Mouse (Mus musculus): ENCODE measurements around the gene Defb5. TPM values are rescaled to one million over a fixed set of nuclear protein-coding genes. Genes with fewer than 3 reads are reported as not detected.

The Defb5 gene
- total and polyA plus RNA-seq, 2 experiments from 2014 or later, result not detected

Other genes with a start within 250 kb of the Defb5 start
- not detected in 2 replicates for gene Defb38, start 221.0 kb upstream of the Defb5 start, total RNA-seq (2014; rRNA removed; ENCODE audit: low replicate concordance)
- not detected in 2 replicates for gene Defb38, start 221.0 kb upstream of the Defb5 start, polyA plus RNA-seq (2015; fragmentation: Nextera tagmentation; extraction: Ambion mirVana)
- not detected in 2 replicates for gene Defb39, start 182.8 kb upstream of the Defb5 start, total RNA-seq (2014; rRNA removed; ENCODE audit: low replicate concordance)
- not detected in 2 replicates for gene Defb39, start 182.8 kb upstream of the Defb5 start, polyA plus RNA-seq (2015; fragmentation: Nextera tagmentation; extraction: Ambion mirVana)
- gene Defb12, start 132.7 kb upstream of the Defb5 start, total RNA-seq (2014; rRNA removed; ENCODE audit: low replicate concordance), result not detected in 2 replicates
- not detected in 2 replicates for gene Defb12, start 132.7 kb upstream of the Defb5 start, polyA plus RNA-seq (2015; fragmentation: Nextera tagmentation; extraction: Ambion mirVana)
- gene Defb34, start 123.8 kb upstream of the Defb5 start, total RNA-seq (2014; rRNA removed; ENCODE audit: low replicate concordance), result not detected in 2 replicates
- gene Defb34, start 123.8 kb upstream of the Defb5 start, polyA plus RNA-seq (2015; fragmentation: Nextera tagmentation; extraction: Ambion mirVana), result not detected in 2 replicates
- not detected in 2 replicates for gene Gm45826, start 106.8 kb upstream of the Defb5 start, total RNA-seq (2014; rRNA removed; ENCODE audit: low replicate concordance)
- not detected in 2 replicates for gene Gm45826, start 106.8 kb upstream of the Defb5 start, polyA plus RNA-seq (2015; fragmentation: Nextera tagmentation; extraction: Ambion mirVana)
- not detected in 2 replicates for gene Defb14, start 53.2 kb upstream of the Defb5 start, total RNA-seq (2014; rRNA removed; ENCODE audit: low replicate concordance)
- not detected in 2 replicates for gene Defb14, start 53.2 kb upstream of the Defb5 start, polyA plus RNA-seq (2015; fragmentation: Nextera tagmentation; extraction: Ambion mirVana)
- not detected in 2 replicates for gene Defb4, start 48.9 kb upstream of the Defb5 start, total RNA-seq (2014; rRNA removed; ENCODE audit: low replicate concordance)
- gene Defb4, start 48.9 kb upstream of the Defb5 start, polyA plus RNA-seq (2015; fragmentation: Nextera tagmentation; extraction: Ambion mirVana), result not detected in 2 replicates
- not detected in 2 replicates for gene Defb6, start 22.1 kb upstream of the Defb5 start, total RNA-seq (2014; rRNA removed; ENCODE audit: low replicate concordance)
- gene Defb6, start 22.1 kb upstream of the Defb5 start, polyA plus RNA-seq (2015; fragmentation: Nextera tagmentation; extraction: Ambion mirVana), result not detected in 2 replicates
- not detected in 2 replicates for gene Defb46, start 7.7 kb upstream of the Defb5 start, total RNA-seq (2014; rRNA removed; ENCODE audit: low replicate concordance)
- not detected in 2 replicates for gene Defb46, start 7.7 kb upstream of the Defb5 start, polyA plus RNA-seq (2015; fragmentation: Nextera tagmentation; extraction: Ambion mirVana)
- not detected in 2 replicates for gene Defb3, start 45.8 kb downstream of the Defb5 start, total RNA-seq (2014; rRNA removed; ENCODE audit: low replicate concordance)
- not detected in 2 replicates for gene Defb3, start 45.8 kb downstream of the Defb5 start, polyA plus RNA-seq (2015; fragmentation: Nextera tagmentation; extraction: Ambion mirVana)
- gene Defb8, start 200.0 kb downstream of the Defb5 start, total RNA-seq (2014; rRNA removed; ENCODE audit: low replicate concordance), result not detected in 2 replicates
- not detected in 2 replicates for gene Defb8, start 200.0 kb downstream of the Defb5 start, polyA plus RNA-seq (2015; fragmentation: Nextera tagmentation; extraction: Ambion mirVana)
- gene Defb7, start 247.5 kb downstream of the Defb5 start, total RNA-seq (2014; rRNA removed; ENCODE audit: low replicate concordance), result not detected in 2 replicates
- not detected in 2 replicates for gene Defb7, start 247.5 kb downstream of the Defb5 start, polyA plus RNA-seq (2015; fragmentation: Nextera tagmentation; extraction: Ambion mirVana)

Data from heart, postnatal 0 days (tissue).